Mouse (Mus musculus) mouse embryonic stem cell (cell line): Measurements from ENCODE around the gene Snx9.

ENCODE experiments used
- in situ Hi-C, 2 experiments: fragments of 300-500 bp; cut with MboI; formaldehyde crosslinking; loops; 1 replicate in 1 of 2; 3 replicates in 1 of 2; pipeline ENCODE4 v1.14.3; 2019 to 2020; ENCODE audit warnings: low sequenced_read_pairs in 2 of 2, low pct_unique_long_range_greater_than_20kb in 1 of 2, mixed read lengths in 1 of 2; ENCODE audit not compliant: unreplicated experiment in 1 of 2

The Snx9 gene

GRCm38 (mm10) chr17:5939871-5940270, 98.7 kb downstream of the Snx9 start:
- in situ Hi-C loops = no loop called here

DNA sequence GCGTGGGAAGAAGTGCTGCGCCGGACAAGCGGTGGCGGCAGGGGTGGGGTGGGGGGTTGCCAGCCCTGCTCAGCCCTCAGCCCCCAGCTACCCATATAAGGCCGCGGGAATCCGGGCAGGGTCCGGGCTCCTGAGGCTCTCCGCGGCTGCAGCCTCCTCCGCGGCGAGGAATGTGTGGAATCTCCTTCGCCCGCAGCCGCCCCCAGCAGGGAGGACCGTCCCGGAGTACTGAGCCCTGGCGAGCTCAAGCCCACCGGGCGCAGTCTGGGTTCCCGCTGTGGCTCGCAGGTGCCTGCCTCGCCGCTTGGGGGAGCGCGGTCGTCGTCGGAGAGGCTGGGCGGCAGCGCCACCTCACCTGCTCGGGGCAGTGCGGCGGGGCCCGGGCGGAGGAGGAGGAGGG, 99.7 kb downstream of the Snx9 start:
- in situ Hi-C loops = no loop called here

- in situ Hi-C loops = no loop called here
These were observed 100.3 kb downstream of the Snx9 start, which contains the start of gene Synj2 for GRCm38 (mm10) chr17:5941230-5942043. Synj2 (plus strand) TSS chr17:5941280.

DNA sequence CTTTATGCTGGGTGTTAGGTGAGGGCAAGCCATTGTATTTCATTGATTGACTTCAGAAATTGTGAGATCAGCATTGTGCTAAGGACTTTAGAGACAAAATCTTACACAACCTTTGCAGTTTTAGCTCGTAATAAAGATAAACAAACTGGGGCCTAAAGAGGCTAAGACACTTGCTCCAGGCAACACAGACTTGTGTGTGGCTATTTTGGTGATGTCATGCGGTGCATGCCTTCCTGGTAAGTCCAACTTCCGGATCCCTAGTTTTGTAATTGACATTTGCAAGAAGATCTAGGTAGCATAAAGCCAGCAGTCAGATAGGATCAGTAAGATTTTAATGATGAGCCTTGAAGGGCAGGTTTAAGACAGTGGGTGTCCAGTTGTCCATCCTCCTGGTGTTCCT, 101.0 kb downstream of the Snx9 start:
- in situ Hi-C loops = no loop called here

- in situ Hi-C loops = no loop called here
These were observed 101.9 kb downstream of the Snx9 start for GRCm38 (mm10) chr17:5943053-5943452.

DNA sequence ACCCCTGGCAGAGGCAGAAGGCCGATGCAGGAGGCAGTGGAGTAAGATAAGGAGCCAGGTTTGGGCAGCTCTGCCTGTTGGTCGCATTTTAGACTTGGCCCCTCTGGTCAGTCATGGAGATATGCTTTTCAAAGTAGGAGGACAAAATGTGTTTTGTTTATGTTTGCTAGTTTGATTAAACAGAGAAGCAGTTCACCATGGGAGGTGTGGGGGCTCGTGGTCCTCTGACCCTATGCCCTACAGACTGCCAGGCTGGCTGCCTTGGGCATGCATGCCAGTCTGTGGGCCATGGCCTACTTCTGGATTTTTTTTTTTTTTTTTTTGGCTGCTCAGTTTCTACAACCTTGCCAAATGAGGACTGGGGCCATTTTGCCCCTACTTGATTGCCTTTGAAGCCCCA, 105.9 kb downstream of the Snx9 start:
- in situ Hi-C loops = no loop called here

DNA sequence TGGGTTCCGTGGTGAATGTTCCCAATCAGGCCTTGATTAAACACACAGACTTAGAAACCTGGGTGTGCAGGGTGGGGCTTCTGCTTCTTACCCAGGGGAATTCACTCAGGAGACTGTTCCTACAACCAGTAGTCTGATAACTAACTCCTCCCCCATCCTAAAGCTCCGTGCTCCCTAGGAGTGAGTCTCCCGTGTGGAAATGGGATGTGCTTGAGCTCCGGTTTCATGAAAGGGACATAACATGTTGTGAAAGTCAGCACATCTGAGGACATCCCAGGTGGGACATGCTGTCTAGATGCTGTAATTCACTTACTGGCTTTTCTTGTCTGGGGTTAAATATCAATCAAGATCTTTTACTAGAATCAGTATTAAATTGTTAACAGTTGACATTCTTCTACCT, 111.3 kb downstream of the Snx9 start:
- in situ Hi-C loops = no loop called here

DNA sequence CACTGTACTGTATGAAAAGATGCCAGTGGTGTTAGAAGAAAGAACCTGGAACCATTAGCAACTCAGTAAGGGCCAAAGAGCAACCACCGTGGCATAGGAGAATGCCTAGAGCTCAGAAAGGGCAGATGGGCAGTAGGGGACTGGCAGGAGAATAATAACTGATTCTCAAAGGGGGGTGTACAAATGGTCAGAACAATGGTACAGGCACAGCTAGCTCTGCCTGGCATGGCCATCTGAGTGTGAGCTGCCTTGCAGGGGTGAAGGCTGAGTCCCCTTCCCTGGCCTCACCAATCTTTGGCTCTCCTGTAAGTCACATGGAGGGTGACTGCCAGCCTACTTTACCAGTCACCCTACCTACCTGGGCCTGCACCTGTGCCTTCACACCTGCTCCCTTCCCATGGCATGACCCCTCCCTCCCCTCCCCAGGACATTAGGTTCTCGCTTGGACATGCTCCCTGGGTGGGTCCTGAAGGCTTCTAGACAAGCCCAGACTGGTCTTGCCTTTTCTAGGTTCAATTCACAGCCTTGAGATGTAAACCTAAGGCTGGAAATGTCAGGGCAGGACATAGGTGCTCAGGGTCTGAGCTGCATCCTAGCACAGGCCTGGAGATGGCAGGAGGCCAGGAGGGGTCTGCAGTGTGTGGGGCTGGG, 115.3 kb downstream of the Snx9 start:
- in situ Hi-C loops = no loop called here

DNA sequence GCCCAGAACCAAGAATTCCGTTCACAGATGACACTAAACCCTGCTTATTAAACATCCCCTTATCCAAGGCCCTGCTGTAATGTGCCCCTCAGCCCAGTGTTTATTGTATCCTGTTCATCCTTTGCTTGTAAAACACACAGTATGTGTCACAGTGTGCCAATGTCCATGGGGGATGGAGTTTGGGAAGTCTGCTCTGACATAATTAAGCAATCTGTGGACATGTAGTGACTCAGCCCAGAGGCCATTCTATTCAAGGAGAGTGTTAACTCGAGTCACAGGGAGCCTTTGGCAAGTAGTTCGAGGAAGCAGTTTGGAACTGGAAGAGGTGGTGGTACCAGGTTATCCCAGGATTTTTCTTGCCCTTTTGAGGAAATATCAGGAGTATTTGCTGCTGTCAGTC, 116.0 kb downstream of the Snx9 start:
- in situ Hi-C loops = no loop called here

GRCm38 (mm10) chr17:5958229-5958628, 117.1 kb downstream of the Snx9 start:
- in situ Hi-C loops = no loop called here

- in situ Hi-C loops = no loop called here
These were observed 117.5 kb downstream of the Snx9 start for GRCm38 (mm10) chr17:5958636-5959035.

DNA sequence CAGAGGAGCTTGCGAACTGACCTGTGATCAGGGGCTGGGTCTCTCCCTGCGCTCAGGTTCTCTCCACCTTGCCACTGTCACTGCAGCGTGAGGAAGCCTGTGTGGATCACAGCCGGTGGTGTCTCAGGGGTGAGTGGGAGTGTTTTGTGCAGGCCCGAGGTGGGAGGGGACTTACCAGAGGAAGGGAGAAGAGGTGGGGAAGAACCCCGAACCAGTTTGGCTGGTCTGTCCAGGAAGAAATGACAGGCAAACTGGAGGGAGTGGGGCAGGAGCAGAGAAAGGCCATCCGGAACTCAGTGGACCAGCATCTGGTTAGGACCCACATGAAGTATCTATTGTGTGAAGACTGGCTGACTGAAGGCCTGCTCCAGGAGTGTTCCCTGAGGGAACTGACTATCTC, 118.0 kb downstream of the Snx9 start:
- in situ Hi-C loops = no loop called here

DNA sequence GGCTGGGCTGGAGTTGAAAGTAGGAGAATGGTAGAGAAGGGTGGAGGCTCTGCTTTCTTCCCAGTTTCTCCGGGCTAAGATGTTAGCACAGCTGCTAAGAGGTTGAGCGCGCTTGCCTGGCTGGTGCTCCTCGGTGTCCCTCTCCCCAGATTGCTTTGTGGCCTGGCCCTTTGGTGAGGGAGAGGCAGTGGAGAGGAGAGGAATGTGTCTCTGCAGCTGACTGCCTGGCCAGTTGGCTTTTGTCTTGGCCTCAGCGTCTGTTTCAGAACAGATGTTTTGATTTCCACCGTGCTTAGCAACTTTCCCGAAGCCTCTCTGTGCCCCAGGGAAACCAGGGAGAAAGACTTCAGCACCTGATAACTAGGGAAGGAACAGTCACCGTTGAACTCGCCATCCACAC, 118.7 kb downstream of the Snx9 start:
- in situ Hi-C loops = no loop called here

DNA sequence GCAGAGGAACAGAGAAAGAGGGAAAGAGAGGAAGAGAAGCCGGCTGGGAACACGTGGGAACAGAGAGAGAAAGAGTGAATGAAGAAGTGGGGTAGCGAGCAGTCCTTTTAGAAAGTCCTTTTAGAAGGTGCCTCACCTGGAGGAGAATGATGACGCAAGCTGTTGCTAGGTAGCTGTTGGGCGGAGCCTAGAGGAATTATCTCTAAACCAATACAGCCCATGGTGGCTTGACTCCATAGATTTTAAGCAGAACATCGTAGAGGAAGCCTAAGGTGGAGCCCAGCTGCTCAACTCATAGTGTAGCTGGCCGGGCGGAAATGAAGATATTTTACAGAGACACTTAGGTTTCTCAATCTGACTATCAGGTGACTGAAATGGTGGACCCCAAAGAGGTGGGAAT, 122.6 kb downstream of the Snx9 start:
- in situ Hi-C loops = no loop called here

DNA sequence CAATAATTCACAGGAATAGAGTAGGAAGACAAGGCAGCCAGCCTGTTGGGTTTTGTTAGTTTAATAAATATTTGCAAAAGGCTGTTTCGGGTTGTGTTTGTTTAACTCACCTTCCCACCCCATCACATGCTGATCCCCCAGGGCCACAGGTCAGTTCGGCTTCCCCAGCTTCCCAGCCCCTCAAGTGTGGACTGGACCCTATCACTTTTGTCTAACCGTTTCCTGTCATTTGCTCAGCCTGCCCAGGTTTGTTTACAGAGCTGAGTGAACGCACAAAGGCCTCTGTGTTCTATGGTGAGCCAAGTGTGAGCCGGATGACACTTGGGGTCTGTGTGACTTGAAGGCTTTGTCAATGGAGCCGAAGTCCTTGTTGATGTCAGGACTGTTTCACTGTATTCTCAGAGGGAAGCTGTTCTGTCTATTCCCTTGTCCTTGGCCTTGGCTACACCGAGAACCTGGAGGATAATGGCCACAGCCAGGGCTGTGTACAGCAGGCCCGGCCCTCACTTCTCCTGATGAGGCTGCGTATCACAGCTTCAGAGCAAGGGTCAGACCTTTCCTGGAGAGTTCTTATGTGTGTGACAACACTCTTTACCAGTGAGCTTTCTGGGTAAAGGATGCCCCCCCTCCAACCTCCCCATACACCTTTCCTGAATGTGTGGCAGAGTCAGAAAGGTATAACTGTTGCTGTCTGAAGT, 124.1 kb downstream of the Snx9 start:
- in situ Hi-C loops = no loop called here

- in situ Hi-C loops = no loop called here
These were observed 125.6 kb downstream of the Snx9 start for GRCm38 (mm10) chr17:5966706-5967105.

- in situ Hi-C loops = no loop called here
These were observed 127.4 kb downstream of the Snx9 start for GRCm38 (mm10) chr17:5968562-5968961.

DNA sequence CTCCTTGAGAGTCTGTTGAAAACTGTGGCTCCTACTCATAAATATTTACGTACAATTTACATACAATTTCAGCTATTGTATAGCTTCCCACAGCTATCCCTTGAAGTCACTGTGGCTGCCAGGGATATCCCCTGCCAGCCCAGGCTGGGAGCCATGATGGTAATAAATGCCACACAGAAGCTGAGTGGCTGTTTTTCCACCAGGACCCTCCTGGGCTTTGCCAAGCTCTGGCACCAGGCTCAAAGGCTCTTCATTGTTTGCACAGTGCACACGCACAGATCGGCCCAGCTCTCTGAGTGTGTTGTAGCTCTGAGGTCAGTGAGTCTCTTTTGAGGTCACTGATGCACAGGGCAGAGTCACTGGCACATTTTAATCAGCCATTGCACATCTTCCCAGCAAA, 128.1 kb downstream of the Snx9 start:
- in situ Hi-C loops = no loop called here

- in situ Hi-C loops = no loop called here
These were observed 129.2 kb downstream of the Snx9 start for GRCm38 (mm10) chr17:5970298-5970821.
